Mouse (Mus musculus): ENCODE data around the gene Foxn2. TPM values are rescaled to one million over a fixed set of nuclear protein-coding genes. Genes with fewer than 3 reads are reported as not detected.

Foxn2 gene
- polyA plus RNA-seq, 1 experiment from 2014 or later = 14.2 TPM

DNA sequence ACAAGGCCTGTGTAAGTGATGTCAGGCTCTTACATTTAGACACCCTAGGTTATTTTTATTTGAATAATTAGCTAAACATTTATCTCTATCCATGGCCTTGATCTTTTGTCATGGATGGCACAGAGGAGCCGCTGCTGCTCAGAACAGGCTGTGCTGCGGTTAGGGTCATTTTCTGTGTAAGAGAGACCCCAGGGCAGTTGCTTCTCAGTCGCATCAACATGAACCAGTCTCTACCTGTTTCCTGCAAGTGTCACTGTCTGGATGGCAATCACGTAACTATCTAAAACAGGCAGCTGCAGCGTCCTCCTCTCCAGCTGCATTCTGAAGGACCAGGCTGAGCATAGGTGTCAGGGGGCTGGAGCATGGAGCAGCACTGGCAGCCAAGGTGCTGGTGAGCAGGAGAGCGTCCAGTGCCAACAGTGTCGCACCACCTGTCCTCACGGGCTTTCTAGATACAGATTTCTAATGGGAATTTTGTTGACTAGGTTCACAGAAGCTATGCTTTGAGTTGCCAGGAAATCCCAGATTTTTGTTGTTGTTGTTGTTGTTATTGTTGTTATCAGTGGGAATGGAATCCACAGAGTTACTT, 97.4 kb downstream of the Foxn2 start:
- no peak for ATAC-seq (ENCODE audit: low FRiP score, low read depth)
- 80% methylated on average over 8 of the region's 8 CpGs for WGBS
- Histone ChIP-seq H3K9me3 (no peaks in the 10 kb centered on the region), H3K9ac (no peak overlapping the region), H3K27me3 (no peaks in the 10 kb centered on the region), H3K4me1 (0 out of 2 replicates have a peak, but pooled peaks cover 7% of the 10 kb centered on the region), H3K4me3 (no peak overlapping the region), H3K36me3 (no peaks in the 10 kb centered on the region), H3K4me2 (replicated peaks) (no peak overlapping the region), H3K27ac (no peak overlapping the region)

Other genes with a start within 250 kb of the Foxn2 start
- gene Ppp1r21, start 89.4 kb downstream of the Foxn2 start, polyA plus RNA-seq (2015; fragmentation: Nextera tagmentation; extraction: Ambion mirVana) = 22.3 and 23.6 TPM in 2 replicates
- gene Ston1, start 157.0 kb downstream of the Foxn2 start, polyA plus RNA-seq (2015; fragmentation: Nextera tagmentation; extraction: Ambion mirVana) = 9.2 and 9.8 TPM in 2 replicates
- gene Gtf2a1l, start 227.9 kb downstream of the Foxn2 start, polyA plus RNA-seq (2015; fragmentation: Nextera tagmentation; extraction: Ambion mirVana) = 0.15 TPM in 1 of 2 replicates, not detected in the other